Comparison of ENCODE assay signal across 8 mouse cellular contexts in genomic region chr1:134078802-134079476, GRCm38 (mm10). TPM values are rescaled to one million over a fixed set of nuclear protein-coding genes. Genes with fewer than 3 reads are reported as not detected.
A peak's percentile ranks its signal among the peaks of the same experiment; 100 is the strongest.
DNase-seq lines count a peak whose midpoint lies in the region; ATAC-seq lines count a peak whose summit lies in the region.

TSS of gene Btg2 (minus strand) at chr1:134079120.

- peak; percentile 95 for DNase-seq in c-Kit-negative CD71-positive TER-119-positive erythroid progenitor cells, embryonic 14.5 days (ENCODE audit: low read depth, low spot score)
- DNase-seq in forebrain, embryonic 10.5 days (ENCODE audit: extremely low spot score, low spot score), result peak; percentile 98
- DNase-seq in kidney, postnatal 36 days, result peak; percentile 98
- peak; percentile 88 for DNase-seq in telencephalon, adult 2 months (ENCODE audit: low read depth, low spot score)

- H3K9ac ChIP-seq in heart, embryonic 15.5 days, result peak within 1 kb of the TSS; percentile 94
- H3K9ac ChIP-seq in liver, embryonic 15.5 days, result peak within 1 kb of the TSS; percentile 95
- peak within 1 kb of the TSS; percentile 84 for H3K9ac ChIP-seq in neural tube, embryonic 12.5 days

- H3K27me3 ChIP-seq in forebrain, embryonic 10.5 days (ENCODE audit: poor library complexity, severe bottlenecking), result no peaks in the 10 kb centered on the region
- H3K27me3 ChIP-seq in heart, embryonic 15.5 days, result no peaks in the 10 kb centered on the region
- H3K27me3 ChIP-seq in liver, embryonic 15.5 days, result no peaks in the 10 kb centered on the region
- H3K27me3 ChIP-seq in neural tube, embryonic 12.5 days (replicated peaks), result no peaks in the 10 kb centered on the region

- H3K36me3 ChIP-seq in forebrain, embryonic 10.5 days (replicated peaks), result peaks cover 33% of the 10 kb centered on the region
- peaks cover 10% of the 10 kb centered on the region; the same call in 1 of the 2 replicates for H3K36me3 ChIP-seq in heart, embryonic 15.5 days
- peaks cover 40% of the 10 kb centered on the region for H3K36me3 ChIP-seq in liver, embryonic 15.5 days (replicated peaks)
- H3K36me3 ChIP-seq in neural tube, embryonic 12.5 days, result peaks cover 15% of the 10 kb centered on the region

- H3K27ac ChIP-seq in forebrain, embryonic 10.5 days, result peak within 1 kb of the TSS; percentile 89
- peak within 1 kb of the TSS; percentile 86 for H3K27ac ChIP-seq in heart, embryonic 15.5 days
- H3K27ac ChIP-seq in liver, embryonic 15.5 days (replicated peaks), result peak within 1 kb of the TSS; percentile 98
- peak within 1 kb of the TSS; percentile 44 for H3K27ac ChIP-seq in neural tube, embryonic 12.5 days

- H3K4me2 ChIP-seq in heart, embryonic 15.5 days, result peak within 1 kb of the TSS; percentile 81
- H3K4me2 ChIP-seq in liver, embryonic 15.5 days, result peak within 1 kb of the TSS; percentile 90
- H3K4me2 ChIP-seq in neural tube, embryonic 12.5 days (replicated peaks), result peak within 1 kb of the TSS; percentile 71

- peaks cover 73% of the 10 kb centered on the region for H3K4me1 ChIP-seq in forebrain, embryonic 10.5 days
- peaks cover 68% of the 10 kb centered on the region for H3K4me1 ChIP-seq in heart, embryonic 15.5 days (replicated peaks)
- peaks cover 85% of the 10 kb centered on the region for H3K4me1 ChIP-seq in liver, embryonic 15.5 days (replicated peaks)
- H3K4me1 ChIP-seq in neural tube, embryonic 12.5 days, result peaks cover 52% of the 10 kb centered on the region

- WGBS in forebrain, embryonic 10.5 days, result under 1% methylated on average over 59 of the region's 62 CpGs
- WGBS in heart, embryonic 15.5 days, result under 1% methylated on average over 59 of the region's 62 CpGs
- under 1% methylated on average over 59 of the region's 62 CpGs for WGBS in liver, embryonic 15.5 days (ENCODE audit: insufficient replicate concordance)
- under 1% methylated on average over 62 of the region's 62 CpGs for WGBS in neural tube, embryonic 12.5 days

- no peaks in the 10 kb centered on the region for H3K9me3 ChIP-seq in forebrain, embryonic 10.5 days
- H3K9me3 ChIP-seq in heart, embryonic 15.5 days (replicated peaks), result no peaks in the 10 kb centered on the region
- no peaks in the 10 kb centered on the region for H3K9me3 ChIP-seq in liver, embryonic 15.5 days (replicated peaks)
- H3K9me3 ChIP-seq in neural tube, embryonic 12.5 days, result no peaks in the 10 kb centered on the region

- peak; percentile 66 for ATAC-seq in CD4-positive, CD25-positive, alpha-beta regulatory T cell, adult 4 months
- peak; percentile 90 for ATAC-seq in heart, embryonic 15.5 days (replicated peaks; ENCODE audit: insufficient number of reproducible peaks, insufficient read depth, low FRiP score, low read depth)
- peak; percentile 86 for ATAC-seq in liver, embryonic 15.5 days (ENCODE audit: insufficient read depth)
- peak; percentile 92 for ATAC-seq in neural tube, embryonic 12.5 days (ENCODE audit: low FRiP score, low read depth)

- peak within 1 kb of the TSS; percentile 75 for H3K4me3 ChIP-seq in forebrain, embryonic 10.5 days
- peak within 1 kb of the TSS; percentile 83 for H3K4me3 ChIP-seq in heart, embryonic 15.5 days
- H3K4me3 ChIP-seq in liver, embryonic 15.5 days (replicated peaks), result peak within 1 kb of the TSS; percentile 84
- peak within 1 kb of the TSS; percentile 71 for H3K4me3 ChIP-seq in neural tube, embryonic 12.5 days

RNA-seq across cellular contexts. Expression of gene Btg2, which starts in this region (rescaled TPM):
- polyA plus RNA-seq in CD4-positive, CD25-positive, alpha-beta regulatory T cell, adult 4 months (2017; shearing (Covaris generic)), result 100 to 1,000 TPM; 243 to 289 TPM
- polyA plus RNA-seq in forebrain, embryonic 10.5 days (2016; fragmentation: Nextera tagmentation; extraction: Ambion mirVana), result 64.6 and 68.6 TPM in 2 replicates
- polyA plus RNA-seq in heart, embryonic 15.5 days (2015; fragmentation: Nextera tagmentation; extraction: Ambion mirVana), result 36.9 and 45.4 TPM in 2 replicates
- 103 and 108 TPM in 2 replicates for polyA plus RNA-seq in liver, embryonic 15.5 days (2015; fragmentation: Nextera tagmentation; extraction: Ambion mirVana)
- 114 and 120 TPM in 2 replicates for polyA plus RNA-seq in neural tube, embryonic 12.5 days (2016; fragmentation: Nextera tagmentation; extraction: Ambion mirVana)

Comparison
In these comparisons a context has a peak if more than half of its experiments do, and no peak if none do; other contexts are left out.
1. Peak in every context shown above with its lines: DNase-seq, ATAC-seq, H3K4me3 ChIP-seq and H3K27ac ChIP-seq.
2. H3K27ac ChIP-seq: peak in every context shown above with its lines; median percentile 98 in liver, embryonic 15.5 days; 89 in forebrain, embryonic 10.5 days; 86 in heart, embryonic 15.5 days; 44 in neural tube, embryonic 12.5 days.